Mouse (Mus musculus) intestine, postnatal 0 days (tissue): ENCODE data around the gene Gpr65. TPM values are rescaled to one million over a fixed set of nuclear protein-coding genes. Genes with fewer than 3 reads are reported as not detected.

Experiments used
- ATAC-seq: fragments of 200-750 bp; cut with Nextera tagmentation; 2 replicates; pipeline ENCODE4 v1.8.0; 2017; ENCODE audit warnings: mild to moderate bottlenecking, moderate TSS enrichment, moderate library complexity
- H3K27ac ChIP-seq: fragments of 300-500 bp; sonication (generic); 2 replicates; pipeline ENCODE4 v1.5.1; 2014; ENCODE audit warnings: mild to moderate bottlenecking, low read depth, low read length, moderate library complexity
- H3K27me3 ChIP-seq: fragments of 300-500 bp; sonication (generic); replicated peaks from 2 replicates; pipeline ENCODE4 v1.6.1; 2014; ENCODE audit warnings: low read length, mixed read lengths; ENCODE audit not compliant: control insufficient read depth, insufficient read depth
- H3K36me3 ChIP-seq: fragments of 300-500 bp; sonication (generic); 2 replicates; pipeline ENCODE4 v1.6.1; 2014; ENCODE audit warnings: mild to moderate bottlenecking, moderate library complexity; ENCODE audit not compliant: control insufficient read depth, insufficient read depth
- H3K4me1 ChIP-seq: fragments of 300-500 bp; sonication (generic); replicated peaks from 2 replicates; pipeline ENCODE4 v1.6.1; 2014; ENCODE audit warnings: antibody characterized with exemption, low read length, mixed read lengths; ENCODE audit not compliant: control insufficient read depth, insufficient read depth
- H3K4me2 ChIP-seq: fragments of 300-500 bp; sonication (generic); replicated peaks from 2 replicates; pipeline ENCODE4 v1.6.1; 2014; ENCODE audit warnings: low read depth, mild to moderate bottlenecking, moderate library complexity
- H3K4me3 ChIP-seq: fragments of 300-500 bp; sonication (generic); 2 replicates; pipeline ENCODE4 v1.5.1; 2014; ENCODE audit warnings: low read depth, low read length
- H3K9ac ChIP-seq: fragments of 300-500 bp; sonication (generic); 2 replicates; pipeline ENCODE4 v1.6.1; 2014; ENCODE audit warnings: mild to moderate bottlenecking, low read depth, low read length
- H3K9me3 ChIP-seq: fragments of 300-500 bp; sonication (generic); 2 replicates; pipeline ENCODE4 v1.6.1; 2016; ENCODE audit warnings: mixed run types; ENCODE audit not compliant: control insufficient read depth
- CTCF ChIP-seq: sonication (generic); IDR thresholded peaks from 2 replicates; pipeline ENCODE4 v1.5.1; 2016; ENCODE audit warnings: low read depth, mild to moderate bottlenecking, control low read depth, antibody characterized with exemption, moderate library complexity
- WGBS: fragments of 180-500 bp; shearing (Covaris S2); extraction: QIAGEN DNeasy Blood & Tissue Kit; methylation state at CpG from one replicate; pipeline ENCODE4 v1.1.7; 2014; 5-methylcytosine and 5-hydroxymethylcytosine counted together
- polyA plus RNA-seq: library from polyadenylated mRNA; unstranded; fragments of >200 nt; fragmentation: Nextera tagmentation; extraction: Ambion mirVana; gene quantifications from 2 replicates; pipeline ENCODE4 v1.2.1, GENCODE M21; 2015

The Gpr65 gene
- polyA plus RNA-seq, 1 experiment from 2014 or later = 2.1 TPM

GRCm38 (mm10) chr12:98294241-98294640 is 25.8 kb downstream of the Gpr65 start:
- Histone ChIP-seq H3K9me3 (no peaks in the 10 kb centered on the region), H3K36me3 (no peaks in the 10 kb centered on the region), H3K27me3 (no peaks in the 10 kb centered on the region), H3K27ac (no peak overlapping the region), H3K4me2 (no peak overlapping the region), H3K9ac (no peak overlapping the region), H3K4me1 (no peaks in the 10 kb centered on the region), H3K4me3 (no peak overlapping the region)
- ATAC-seq = no peak
- 75% methylated on average over 2 of the region's 2 CpGs for WGBS
- no peak for TF ChIP-seq CTCF

- 67% methylated on average over 5 of the region's 5 CpGs for WGBS
- H3K4me3 ChIP-seq = no peak overlapping the region
These were observed 33.5 kb downstream of the Gpr65 start for GRCm38 (mm10) chr12:98301980-98302379.

GRCm38 (mm10) chr12:98303013-98303412 is 34.6 kb downstream of the Gpr65 start:
- H3K4me3 ChIP-seq = no peak overlapping the region
- no peaks in the 10 kb centered on the region for H3K9me3 ChIP-seq
- WGBS = 85% methylated on average over 1 of the region's 1 CpGs
- H3K27ac ChIP-seq = no peak overlapping the region
- no peaks in the 10 kb centered on the region for H3K36me3 ChIP-seq
- no peaks in the 10 kb centered on the region for H3K27me3 ChIP-seq
- no peaks in the 10 kb centered on the region for H3K4me1 ChIP-seq
- no peak overlapping the region for H3K4me2 ChIP-seq
- TF ChIP-seq CTCF = no peak
- H3K9ac ChIP-seq = no peak overlapping the region
- no peak for ATAC-seq

More at GRCm38 (mm10) chr12:98301980-98302379, 33.5 kb downstream of the Gpr65 start:
- Histone ChIP-seq H3K4me2 (no peak overlapping the region), H3K9me3 (no peaks in the 10 kb centered on the region), H3K9ac (no peak overlapping the region), H3K4me1 (no peaks in the 10 kb centered on the region), H3K27me3 (no peaks in the 10 kb centered on the region), H3K27ac (no peak overlapping the region), H3K36me3 (no peaks in the 10 kb centered on the region)
- TF ChIP-seq CTCF = no peak
- ATAC-seq = no peak

GRCm38 (mm10) chr12:98307179-98307915 is 38.9 kb downstream of the Gpr65 start:
- H3K4me3 ChIP-seq = no peak overlapping the region
- no peak for ATAC-seq
- no peak overlapping the region for H3K9ac ChIP-seq
- H3K36me3 ChIP-seq = no peaks in the 10 kb centered on the region
- H3K27me3 ChIP-seq = no peaks in the 10 kb centered on the region
- no peaks in the 10 kb centered on the region for H3K4me1 ChIP-seq
- 82% methylated on average over 7 of the region's 7 CpGs for WGBS
- no peak for TF ChIP-seq CTCF
- no peak overlapping the region for H3K4me2 ChIP-seq
- no peaks in the 10 kb centered on the region for H3K9me3 ChIP-seq
- no peak overlapping the region for H3K27ac ChIP-seq

- Histone ChIP-seq H3K4me2 (no peak overlapping the region), H3K9ac (no peak overlapping the region), H3K27me3 (no peaks in the 10 kb centered on the region), H3K27ac (no peak overlapping the region), H3K9me3 (no peaks in the 10 kb centered on the region), H3K36me3 (no peaks in the 10 kb centered on the region), H3K4me1 (no peaks in the 10 kb centered on the region), H3K4me3 (no peak overlapping the region)
- ATAC-seq = no peak
- WGBS = 88% methylated on average over 7 of the region's 7 CpGs
- no peak for TF ChIP-seq CTCF
These were observed 43.1 kb downstream of the Gpr65 start for GRCm38 (mm10) chr12:98311376-98312083.

GRCm38 (mm10) chr12:98315924-98316323 is 47.5 kb downstream of the Gpr65 start:
- no peaks in the 10 kb centered on the region for H3K9me3 ChIP-seq
- TF ChIP-seq CTCF = no peak
- no peak overlapping the region for H3K9ac ChIP-seq
- H3K4me3 ChIP-seq = no peak overlapping the region
- no peaks in the 10 kb centered on the region for H3K27me3 ChIP-seq
- H3K4me2 ChIP-seq = no peak overlapping the region
- H3K27ac ChIP-seq = no peak overlapping the region
- no peak for ATAC-seq
- H3K4me1 ChIP-seq = no peaks in the 10 kb centered on the region
- 72% methylated on average over 5 of the region's 5 CpGs for WGBS
- no peaks in the 10 kb centered on the region for H3K36me3 ChIP-seq
